Mouse (Mus musculus) adrenal gland, adult 8-10 months (tissue): ENCODE data around the gene Skap2. TPM values are rescaled to one million over a fixed set of nuclear protein-coding genes. Genes with fewer than 3 reads are reported as not detected.
A peak's percentile ranks its signal among the peaks of the same experiment; 100 is the strongest.

Source experiments
- DNase-seq: peaks from one replicate; pipeline ENCODE4 v3.0.0; 2022
- total RNA-seq, 4 experiments: library from RNA; stranded (reverse); gene quantifications; 2 replicates each; pipeline ENCODE4 v1.2.4; 2022

Gene Skap2
- total RNA-seq, 4 experiments from 2014 or later, result 43.7 to 73.2 (median 54.2) TPM

- no peak for DNase-seq
Observed at GRCm38 (mm10) chr6:52004995-52005394, 7.4 kb downstream of the Skap2 start.

DNA sequence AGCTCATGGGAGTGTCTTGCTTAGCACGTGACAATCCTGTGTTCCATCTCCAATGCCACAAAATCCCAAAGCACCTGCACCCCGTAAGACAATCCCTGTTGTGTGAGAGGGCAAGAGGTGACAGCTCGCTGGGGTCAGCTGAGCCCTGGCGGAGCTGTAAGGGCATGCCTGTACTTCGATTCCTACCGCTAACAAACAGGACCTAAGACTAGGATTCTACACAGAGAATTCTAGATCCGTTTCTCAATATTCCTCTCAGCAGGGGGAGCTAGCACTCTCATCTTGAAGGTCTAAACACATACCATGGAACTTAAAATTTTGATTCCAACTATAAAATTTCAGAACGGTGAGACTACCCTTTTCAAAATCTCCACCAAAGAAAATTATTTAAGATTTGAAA is 9.7 kb downstream of the Skap2 start:
- no peak for DNase-seq

DNA sequence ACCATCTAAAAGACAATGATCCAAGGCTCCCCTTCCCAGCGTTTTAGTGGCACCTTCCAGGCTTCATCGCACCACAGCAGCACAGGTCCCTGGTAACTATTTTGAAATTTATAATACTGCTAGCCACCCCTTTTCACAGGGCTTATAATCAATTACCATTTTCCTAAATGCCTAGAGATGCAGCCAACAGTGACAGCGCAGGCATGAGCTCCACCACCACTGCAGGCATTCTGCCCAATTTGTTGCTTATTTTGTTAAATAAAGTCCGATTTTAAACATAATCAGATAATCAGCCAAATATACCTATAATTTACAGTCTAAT is 13.2 kb downstream of the Skap2 start:
- DNase-seq, result no peak

GRCm38 (mm10) chr6:51998409-51999156 is 13.8 kb downstream of the Skap2 start:
- DNase-seq, result peak; percentile 38

DNA sequence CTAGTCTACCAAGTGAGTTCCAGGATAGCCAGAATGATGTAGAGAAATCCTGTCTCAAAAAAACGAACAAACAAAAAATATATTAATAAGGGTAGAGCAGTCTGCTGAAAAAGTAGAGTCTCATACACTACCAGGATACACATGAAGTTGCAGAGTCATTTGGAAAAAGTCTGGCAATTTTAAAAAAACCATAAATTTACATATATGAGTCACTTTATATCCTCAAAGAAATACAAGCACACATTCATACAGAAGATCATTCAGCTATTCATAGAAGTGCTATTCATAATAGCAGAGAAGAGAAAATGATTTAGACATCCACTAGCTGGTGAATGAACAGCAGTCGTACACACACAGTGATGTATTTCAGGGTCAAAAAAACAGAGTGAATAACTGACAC is 24.4 kb downstream of the Skap2 start:
- no peak for DNase-seq

DNA sequence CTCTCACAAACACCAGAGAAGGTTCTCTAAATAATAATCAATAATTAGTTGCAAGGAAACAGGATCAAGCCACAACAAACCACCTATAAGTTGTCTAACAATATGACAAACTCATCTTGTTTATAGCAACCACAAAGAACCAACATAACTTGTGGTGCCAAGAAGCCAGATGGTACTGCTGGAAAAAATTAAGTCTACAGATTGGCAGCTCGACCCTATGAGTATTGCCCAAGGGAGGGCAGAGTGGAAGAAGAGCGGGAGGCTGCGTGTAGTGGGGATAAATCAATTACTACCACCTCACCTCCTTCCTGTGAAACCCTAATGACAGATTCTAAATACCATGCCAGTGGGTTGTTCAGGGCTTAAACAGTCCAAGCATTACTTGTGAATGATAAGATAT is 34.7 kb downstream of the Skap2 start:
- no peak for DNase-seq

DNA sequence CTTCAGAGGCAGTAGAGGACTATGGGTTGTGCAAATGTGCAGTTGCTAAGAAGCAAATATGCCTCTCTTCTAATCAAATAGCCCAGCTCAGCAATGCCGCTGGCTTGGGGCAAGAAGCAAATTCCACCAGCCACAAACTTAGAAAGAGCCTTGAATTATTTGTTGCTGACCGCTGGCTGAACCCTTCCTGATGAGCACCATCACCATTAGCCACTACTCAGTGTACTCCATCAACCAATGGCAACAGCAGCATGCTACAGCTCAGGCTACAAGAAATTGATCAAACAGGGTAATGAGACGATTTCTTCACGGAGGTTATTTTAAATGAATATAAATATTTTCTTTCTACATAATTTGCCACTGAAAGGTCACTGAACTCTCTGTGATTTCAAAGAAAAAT is 36.6 kb downstream of the Skap2 start:
- DNase-seq, result no peak

DNA sequence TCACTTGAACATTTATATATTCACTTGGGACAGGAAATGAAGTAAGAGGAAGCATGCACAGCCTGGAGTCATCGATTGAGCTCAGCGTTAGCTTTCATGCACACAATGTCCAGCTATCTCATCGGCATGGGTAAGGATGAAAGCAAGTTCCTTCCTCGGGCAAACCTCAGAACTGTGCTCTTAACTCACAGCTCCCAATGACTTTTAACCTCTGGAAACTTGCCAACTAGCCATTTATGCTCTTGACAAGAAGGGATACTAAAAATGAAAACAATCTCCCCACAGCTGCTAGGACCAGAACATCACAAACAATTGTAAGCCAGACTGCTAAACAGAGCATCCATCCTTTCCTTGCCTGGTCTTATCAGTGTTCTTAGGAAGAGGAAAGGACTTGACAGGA is 53.4 kb downstream of the Skap2 start:
- DNase-seq, result no peak

DNA sequence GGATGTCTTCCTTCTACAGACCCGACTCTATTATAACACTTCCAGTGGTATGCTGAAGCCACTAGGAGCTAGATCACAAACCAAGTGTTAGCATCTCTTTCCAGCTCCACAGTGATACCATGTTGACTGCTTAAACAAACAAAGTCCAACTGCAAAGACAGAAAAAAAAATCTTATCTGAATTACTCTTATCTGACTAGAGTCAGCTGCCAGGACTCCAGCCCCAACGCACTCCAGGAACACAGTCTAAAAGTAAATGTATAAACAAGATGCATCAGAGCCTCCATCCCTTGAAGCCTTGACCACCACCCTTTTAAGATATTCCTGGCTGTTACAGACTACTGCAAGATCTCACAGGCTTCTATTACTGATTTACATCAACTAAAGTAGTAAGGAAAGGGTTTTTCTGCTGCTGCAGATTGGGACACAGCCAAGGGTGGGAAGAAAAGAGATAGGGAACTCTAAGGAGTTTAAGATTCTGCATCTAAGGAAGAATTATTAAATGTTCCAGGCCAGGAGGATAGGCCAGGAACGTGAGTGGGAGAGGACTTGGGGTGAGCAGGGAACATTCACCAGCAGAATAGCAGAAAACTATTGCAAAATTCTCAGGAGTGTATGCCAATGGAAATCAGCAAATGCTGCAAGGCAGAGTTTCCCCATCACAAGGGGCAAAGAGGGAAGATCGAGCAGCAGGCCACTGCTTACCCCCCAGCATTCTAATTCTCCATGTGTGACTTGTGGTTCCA is 56.1 kb downstream of the Skap2 start:
- no peak for DNase-seq

DNA sequence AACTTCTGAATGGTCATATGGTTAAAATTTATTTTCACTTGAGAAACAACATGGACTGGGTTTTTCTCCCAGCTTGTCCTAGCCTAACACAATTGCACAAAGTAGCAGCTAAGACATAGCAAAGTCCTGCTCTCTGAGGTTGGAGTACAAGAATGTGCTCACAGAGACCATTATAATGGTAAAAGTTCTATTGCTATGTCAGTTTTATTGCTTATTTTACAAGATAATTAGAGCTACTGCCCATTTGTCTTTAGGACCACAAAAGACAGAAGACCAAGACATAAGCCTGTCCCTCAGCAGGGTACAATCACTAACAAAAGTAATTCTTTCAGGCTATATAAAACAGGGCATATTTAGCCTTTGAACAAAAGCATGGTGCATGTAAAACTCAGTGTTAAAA is 64.7 kb downstream of the Skap2 start:
- DNase-seq, result no peak

DNA sequence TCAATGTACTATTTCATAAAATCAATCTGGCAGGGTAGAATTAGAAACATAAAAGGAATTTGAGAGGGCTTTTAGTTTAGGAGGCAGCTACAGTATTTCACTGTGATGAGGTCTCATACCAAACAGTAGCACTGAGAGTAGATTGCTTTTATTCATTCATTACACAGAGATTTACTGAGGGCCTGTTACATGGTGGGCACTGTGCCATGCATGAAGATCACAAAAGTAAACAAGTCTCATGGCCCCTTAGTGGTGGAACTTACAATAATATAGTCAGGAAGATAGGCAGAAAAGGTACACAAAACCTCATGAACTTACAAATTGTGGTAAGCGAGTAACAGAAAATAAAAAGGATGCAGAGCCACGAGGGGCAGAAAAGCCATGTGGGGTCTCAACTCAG is 67.4 kb downstream of the Skap2 start:
- DNase-seq, result no peak

GRCm38 (mm10) chr6:51933998-51934397 is 78.4 kb downstream of the Skap2 start:
- DNase-seq, result no peak

- no peak for DNase-seq
Observed at GRCm38 (mm10) chr6:51933034-51933611, 79.2 kb downstream of the Skap2 start.

DNA sequence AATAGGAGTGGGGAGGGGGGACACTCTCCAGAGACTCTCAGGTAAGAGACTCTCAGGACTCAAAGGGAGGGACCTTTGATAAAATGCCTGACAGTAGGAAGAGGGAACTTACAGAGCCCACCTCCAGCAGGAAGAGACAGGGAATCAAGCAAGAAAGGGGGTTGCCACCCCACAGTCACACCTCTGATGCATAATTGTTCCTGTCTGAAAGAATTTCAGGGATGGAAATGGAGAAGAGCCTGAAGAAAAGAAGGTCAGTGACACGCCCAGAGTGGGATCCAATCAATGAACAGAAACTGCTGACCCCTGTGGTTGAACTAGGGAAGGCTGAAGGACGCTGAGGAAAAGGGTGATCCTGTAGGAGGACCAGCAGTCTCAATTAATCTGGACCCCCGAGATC is 85.2 kb downstream of the Skap2 start:
- no peak for DNase-seq

GRCm38 (mm10) chr6:51921831-51922230 is 90.5 kb downstream of the Skap2 start:
- no peak for DNase-seq

- DNase-seq, result no peak
Observed at GRCm38 (mm10) chr6:51908495-51908894, 103.9 kb downstream of the Skap2 start.

- no peak for DNase-seq
Observed at GRCm38 (mm10) chr6:51905659-51906058, 106.7 kb downstream of the Skap2 start.

DNA sequence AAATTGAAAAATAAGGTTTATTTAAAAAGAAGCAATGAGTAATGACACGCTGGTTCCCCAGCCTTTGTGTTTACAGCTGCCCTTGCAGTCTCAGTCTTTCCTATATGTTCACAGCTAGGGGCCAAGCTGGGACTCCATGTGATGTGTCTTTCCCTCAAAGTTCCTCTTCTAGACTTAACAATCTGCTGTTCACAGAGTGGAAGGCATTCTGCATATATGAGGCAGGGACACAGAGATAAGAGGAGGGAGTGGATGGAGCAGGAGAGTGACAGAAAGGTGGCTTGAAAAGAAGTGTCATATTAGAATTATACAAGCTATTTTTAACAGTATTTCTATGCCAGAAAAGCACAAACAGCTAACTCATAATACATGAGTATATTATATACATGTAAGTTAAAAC is 110.8 kb downstream of the Skap2 start:
- DNase-seq, result no peak

- DNase-seq, result no peak
Observed at GRCm38 (mm10) chr6:51898318-51898994, 113.9 kb downstream of the Skap2 start.

- DNase-seq, result no peak
Observed at GRCm38 (mm10) chr6:51895753-51896152, 116.6 kb downstream of the Skap2 start.

DNA sequence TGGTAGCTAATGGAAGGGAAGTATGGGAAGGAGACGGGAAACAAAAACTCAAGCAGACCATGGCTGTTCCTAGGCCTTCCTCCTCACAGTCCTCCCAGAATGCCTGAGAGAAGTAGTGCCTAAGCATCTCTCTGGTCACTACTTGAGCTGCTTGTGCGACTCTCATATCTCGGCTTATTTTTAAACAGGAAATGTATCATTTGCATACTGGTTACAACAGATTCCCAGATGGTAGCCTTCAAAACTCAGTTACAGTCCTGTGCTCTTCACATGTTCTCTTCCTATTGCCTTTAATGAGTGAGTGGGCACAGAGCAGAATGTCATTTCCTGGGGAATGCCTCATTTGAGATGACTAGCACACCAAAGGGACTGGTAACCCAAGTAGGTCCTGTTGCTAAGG is 117.6 kb downstream of the Skap2 start:
- DNase-seq, result no peak

GRCm38 (mm10) chr6:51890356-51890755 is 122.0 kb downstream of the Skap2 start:
- DNase-seq, result no peak

- no peak for DNase-seq
Observed at GRCm38 (mm10) chr6:51889824-51890223, 122.5 kb downstream of the Skap2 start.
